Mouse (Mus musculus) small intestine, adult 2 months (tissue): ENCODE data around the gene Agtr1a.

Experiments used
- CTCF ChIP-seq: fragments of 200-500 bp; IDR thresholded peaks from 2 replicates; pipeline ENCODE4 v1.5.1; 2012; ENCODE audit warnings: low read depth, mild to moderate bottlenecking, control low read depth, inconsistent platforms, low read length, moderate library complexity, mixed read lengths; ENCODE audit not compliant: insufficient replicate concordance, insufficient read length; ENCODE audit errors: extremely low read depth
- POLR2A ChIP-seq: fragments of 200-500 bp; IDR thresholded peaks from 2 replicates; pipeline ENCODE4 v1.6.1; 2012; ENCODE audit warnings: low read depth, mild to moderate bottlenecking, control low read depth, inconsistent platforms, low read length, moderate library complexity

DNA sequence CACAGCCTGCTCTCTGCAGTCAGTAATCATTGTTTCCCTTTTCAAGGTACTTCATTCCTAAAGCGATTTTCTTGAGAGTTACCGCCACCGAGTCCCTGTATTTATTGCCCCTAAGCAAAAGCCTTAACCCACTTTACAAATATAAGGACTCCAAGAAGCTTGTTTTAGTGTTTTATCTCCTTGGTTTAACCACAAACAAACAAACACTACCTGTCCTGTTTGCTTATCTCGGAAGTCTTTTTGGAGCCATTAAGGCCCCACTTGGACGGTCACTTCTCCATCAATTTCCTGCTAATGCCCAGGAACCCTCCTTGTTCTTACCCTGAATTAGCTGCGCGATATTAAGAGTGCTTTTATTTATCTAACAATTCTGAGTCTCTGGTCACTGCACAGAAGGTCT lies 1.4 kb downstream of the Agtr1a start:
- TF ChIP-seq CTCF (no peak), POLR2A (no peak)
